Mouse (Mus musculus) hindbrain, embryonic 15.5 days (tissue): ENCODE measurements at regions not wholly inside any gene's neighbourhood (a gene's known extent, or its start where the extent isn't known, plus 50 kb on each side); places are given as distances from the start of the nearest gene placed in this dataset.
A peak's percentile ranks its signal among the peaks of the same experiment; 100 is the strongest.

ENCODE experiments used
- ATAC-seq: fragments of 200-750 bp; cut with Nextera tagmentation; 2 replicates; pipeline ENCODE4 v1.8.0; 2017; ENCODE audit warnings: low read depth, moderate number of reproducible peaks, moderate TSS enrichment; ENCODE audit not compliant: low FRiP score
- H3K27ac ChIP-seq: fragments of 300-500 bp; sonication (generic); replicated peaks from 2 replicates; pipeline ENCODE4 v1.5.1; 2015; ENCODE audit warnings: mild to moderate bottlenecking, inconsistent platforms
- H3K27me3 ChIP-seq: fragments of 300-500 bp; sonication (generic); 2 replicates; pipeline ENCODE4 v1.6.1; 2015; ENCODE audit warnings: control low read depth, inconsistent platforms
- H3K36me3 ChIP-seq: fragments of 300-500 bp; sonication (generic); 2 replicates; pipeline ENCODE4 v1.6.1; 2015; ENCODE audit warnings: control low read depth, inconsistent platforms
- H3K4me1 ChIP-seq: fragments of 300-500 bp; sonication (generic); replicated peaks from 2 replicates; pipeline ENCODE4 v1.6.1; 2015; ENCODE audit warnings: control low read depth, inconsistent platforms
- H3K4me2 ChIP-seq: fragments of 300-500 bp; sonication (generic); 2 replicates; pipeline ENCODE4 v1.6.1; 2015; ENCODE audit warnings: moderate library complexity, mild to moderate bottlenecking, inconsistent platforms
- H3K4me3 ChIP-seq: fragments of 300-500 bp; sonication (generic); 2 replicates; pipeline ENCODE4 v1.5.1; 2015; ENCODE audit warnings: mild to moderate bottlenecking, inconsistent platforms
- H3K9ac ChIP-seq: fragments of 300-500 bp; sonication (generic); 2 replicates; pipeline ENCODE4 v1.6.1; 2015; ENCODE audit warnings: inconsistent platforms
- H3K9me3 ChIP-seq: fragments of 300-500 bp; sonication (generic); 2 replicates; pipeline ENCODE4 v1.6.1; 2016; ENCODE audit warnings: control low read depth, inconsistent platforms
- WGBS: fragments of 180-500 bp; shearing (Covaris S2); methylation state at CpG from one replicate; pipeline ENCODE4 v1.1.7; 2015; 5-methylcytosine and 5-hydroxymethylcytosine counted together

DNA sequence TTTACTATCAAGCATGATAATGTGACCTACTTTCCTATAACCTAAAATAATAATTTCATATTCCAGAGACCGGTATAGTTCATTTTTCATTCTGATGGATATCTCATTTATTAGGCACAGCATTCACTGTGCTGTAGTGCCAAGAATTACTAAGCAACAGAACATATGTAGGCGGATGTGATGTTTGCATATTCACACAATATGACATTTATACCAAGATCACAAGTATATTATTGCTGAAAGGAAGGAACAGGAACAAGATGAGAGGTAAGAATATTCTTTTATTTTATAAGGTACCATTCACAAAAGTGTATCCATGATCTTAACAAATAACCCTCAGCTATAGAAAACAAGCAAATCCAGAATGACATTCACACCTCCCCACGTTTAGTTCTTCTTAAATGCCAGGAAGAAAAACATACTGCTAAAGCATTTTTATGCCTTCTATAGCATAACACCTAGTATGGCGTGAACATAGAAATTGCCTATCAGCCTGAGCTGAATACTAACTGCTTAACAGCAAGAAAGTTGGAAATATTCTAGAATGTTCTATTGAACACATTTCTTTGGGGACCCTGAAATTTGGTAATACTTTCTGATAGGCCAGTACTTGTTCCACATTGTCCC is 1062.8 kb upstream of the Acvr2a start:
- ATAC-seq, result no peak
- Histone ChIP-seq H3K4me2 (no peak overlapping the region), H3K27me3 (no peaks in the 10 kb centered on the region), H3K36me3 (no peaks in the 10 kb centered on the region), H3K9ac (no peak overlapping the region), H3K9me3 (no peaks in the 10 kb centered on the region), H3K4me3 (no peak overlapping the region), H3K4me1 (no peaks in the 10 kb centered on the region), H3K27ac (no peak overlapping the region)
- 82% methylated on average over 4 of the region's 4 CpGs for WGBS

DNA sequence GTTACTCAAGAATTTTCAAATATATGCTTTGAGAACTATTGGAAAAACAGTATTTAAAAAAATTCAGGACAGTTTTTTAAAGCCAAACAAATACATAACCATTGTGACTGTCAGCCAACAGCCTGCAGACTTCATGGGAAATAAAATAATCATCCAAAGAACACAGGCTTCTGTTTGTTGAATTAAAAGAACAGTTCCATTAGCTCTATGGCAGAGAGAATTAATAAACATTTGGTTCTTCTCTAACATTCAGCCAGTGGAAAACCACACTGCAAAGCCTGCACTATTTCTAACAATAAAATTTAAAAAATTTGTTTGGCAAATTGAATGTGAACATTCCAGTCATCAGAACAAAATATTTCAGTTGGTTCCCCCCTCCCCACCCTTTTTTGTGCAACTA is 1058.2 kb upstream of the Acvr2a start:
- no peak for ATAC-seq
- H3K36me3 ChIP-seq, result no peaks in the 10 kb centered on the region
- H3K27me3 ChIP-seq, result no peaks in the 10 kb centered on the region

DNA sequence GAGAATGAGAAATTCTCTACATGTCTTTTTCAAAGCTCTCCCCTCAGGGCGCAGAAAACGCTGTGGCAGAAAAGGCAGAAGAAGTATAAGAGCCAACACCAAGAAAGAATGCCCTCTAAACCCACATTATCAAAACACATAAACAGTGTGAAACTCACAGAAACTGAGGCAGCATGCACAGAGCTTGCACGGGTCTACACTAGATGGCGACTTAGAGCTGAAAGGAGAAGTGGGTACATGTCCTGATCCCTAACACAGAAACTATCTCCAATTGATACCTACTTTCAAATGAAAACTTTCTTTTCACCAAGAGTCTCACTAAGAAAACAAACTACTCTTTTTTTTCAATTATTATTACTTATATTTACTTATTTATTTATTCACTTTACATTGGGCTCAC is 1057.7 kb upstream of the Acvr2a start:
- Histone ChIP-seq H3K27me3 (no peaks in the 10 kb centered on the region), H3K4me3 (no peak overlapping the region), H3K4me1 (no peaks in the 10 kb centered on the region), H3K27ac (no peak overlapping the region), H3K4me2 (no peak overlapping the region), H3K9me3 (no peaks in the 10 kb centered on the region), H3K36me3 (no peaks in the 10 kb centered on the region), H3K9ac (no peak overlapping the region)
- WGBS, result 60% methylated on average over 4 of the region's 4 CpGs
- ATAC-seq, result no peak

More for the DNA sequence above, 1058.2 kb upstream of the Acvr2a start:
- no peak overlapping the region for H3K4me2 ChIP-seq
- H3K9ac ChIP-seq, result no peak overlapping the region
- H3K9me3 ChIP-seq, result no peaks in the 10 kb centered on the region
- no peak overlapping the region for H3K27ac ChIP-seq
- H3K4me3 ChIP-seq, result no peak overlapping the region
- H3K4me1 ChIP-seq, result no peaks in the 10 kb centered on the region

DNA sequence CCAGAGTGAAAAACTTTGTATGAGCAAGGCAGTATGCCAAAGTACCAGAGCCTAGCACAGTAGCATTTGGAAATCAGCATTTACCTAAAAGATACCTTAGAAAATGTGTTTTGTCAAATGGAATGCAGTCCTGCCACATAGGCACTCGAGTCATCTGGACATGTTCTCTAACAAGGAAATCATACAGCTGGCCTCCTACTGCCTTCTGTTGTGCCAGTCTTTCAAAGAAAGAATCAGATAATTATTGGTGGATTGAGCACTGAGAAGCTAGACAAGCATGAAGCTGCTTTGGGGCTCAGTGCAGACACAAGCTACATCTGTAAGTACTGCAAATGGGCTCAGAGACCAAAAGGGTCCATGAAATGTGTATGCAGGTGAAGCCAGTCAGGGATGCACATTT is 1038.1 kb upstream of the Acvr2a start:
- no peak overlapping the region for H3K27ac ChIP-seq
- no peak for ATAC-seq

DNA sequence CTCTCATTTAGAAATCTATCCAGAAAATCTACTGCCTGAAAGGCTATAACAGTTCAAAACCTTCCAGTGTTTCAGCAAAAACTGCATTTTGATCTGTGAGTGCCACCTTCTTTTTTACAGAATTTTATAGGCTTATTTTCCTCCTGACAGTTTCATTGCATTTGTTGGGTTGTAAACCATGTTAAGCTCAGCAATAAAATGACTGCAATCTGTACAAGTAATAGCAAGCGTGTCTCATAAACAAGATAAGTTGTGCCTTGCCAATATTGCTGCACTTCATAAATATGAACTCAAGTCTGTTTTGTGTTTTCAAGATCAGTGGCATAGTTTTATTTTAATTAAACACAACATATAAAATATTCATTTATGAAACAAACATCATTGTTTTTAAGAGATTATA is 1036.9 kb upstream of the Acvr2a start:
- H3K27ac ChIP-seq, result no peak overlapping the region
- no peak for ATAC-seq
- H3K27me3 ChIP-seq, result no peaks in the 10 kb centered on the region
- no peaks in the 10 kb centered on the region for H3K36me3 ChIP-seq
- WGBS, result 80% methylated on average over 1 of the region's 1 CpGs
- H3K9ac ChIP-seq, result no peak overlapping the region
- no peak overlapping the region for H3K4me2 ChIP-seq
- H3K4me1 ChIP-seq, result no peaks in the 10 kb centered on the region
- H3K9me3 ChIP-seq, result no peaks in the 10 kb centered on the region
- H3K4me3 ChIP-seq, result no peak overlapping the region

More for the DNA sequence above, 1038.1 kb upstream of the Acvr2a start:
- H3K4me1 ChIP-seq, result no peaks in the 10 kb centered on the region
- WGBS, result 60% methylated on average over 1 of the region's 1 CpGs
- H3K9me3 ChIP-seq, result no peaks in the 10 kb centered on the region
- no peak overlapping the region for H3K4me3 ChIP-seq
- no peaks in the 10 kb centered on the region for H3K36me3 ChIP-seq
- no peaks in the 10 kb centered on the region for H3K27me3 ChIP-seq
- no peak overlapping the region for H3K9ac ChIP-seq
- H3K4me2 ChIP-seq, result no peak overlapping the region

DNA sequence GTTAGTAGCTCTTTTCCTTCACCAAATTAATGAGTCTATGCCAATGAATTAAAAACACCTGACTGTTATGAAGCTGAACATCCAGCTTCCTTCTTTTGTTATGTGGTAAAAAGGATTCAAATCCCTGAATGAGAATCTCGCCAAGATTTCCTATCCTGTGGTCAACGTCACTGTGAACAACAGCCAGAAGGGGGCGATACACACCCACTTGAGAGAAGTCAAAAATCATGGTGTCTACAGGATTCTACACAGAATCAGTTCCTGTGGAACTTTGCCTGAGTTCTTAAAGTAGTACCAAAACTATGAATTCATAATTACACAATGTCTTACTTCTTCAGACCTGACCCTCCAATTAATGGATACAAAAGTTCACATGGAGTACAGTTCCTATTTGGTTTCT is 1028.1 kb upstream of the Acvr2a start:
- H3K9ac ChIP-seq, result no peak overlapping the region
- WGBS, result 11% methylated on average over 3 of the region's 3 CpGs
- no peak overlapping the region for H3K4me2 ChIP-seq
- no peaks in the 10 kb centered on the region for H3K36me3 ChIP-seq
- ATAC-seq, result no peak
- H3K9me3 ChIP-seq, result no peaks in the 10 kb centered on the region
- no peak overlapping the region for H3K27ac ChIP-seq
- H3K4me3 ChIP-seq, result no peak overlapping the region
- H3K27me3 ChIP-seq, result no peaks in the 10 kb centered on the region
- no peaks in the 10 kb centered on the region for H3K4me1 ChIP-seq

DNA sequence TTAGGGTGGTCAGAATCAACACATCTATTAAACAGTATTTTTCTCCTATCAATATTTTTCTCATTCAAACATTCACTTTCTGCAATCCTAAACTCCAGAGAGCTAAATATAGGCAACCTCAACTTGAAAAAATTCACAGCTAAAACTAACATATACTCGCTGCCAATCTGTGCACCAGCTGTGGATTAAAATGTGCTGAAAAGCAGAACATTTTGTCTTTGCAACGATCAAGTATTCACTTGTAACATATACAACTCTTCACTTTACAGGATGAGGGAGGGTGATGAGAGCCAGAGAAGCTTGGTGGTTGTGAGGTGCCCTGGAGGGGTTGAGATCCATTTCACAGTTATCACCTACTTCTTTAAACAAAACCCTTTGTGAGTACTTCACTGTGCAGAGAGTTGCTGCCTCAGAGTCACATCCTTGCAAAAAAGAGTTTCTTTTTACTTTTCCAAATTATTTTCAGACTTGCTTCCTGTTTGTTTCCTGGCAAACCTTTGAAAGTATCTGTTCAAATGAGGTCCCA is 991.1 kb upstream of the Acvr2a start:
- H3K27ac ChIP-seq, result no peak overlapping the region
- H3K4me1 ChIP-seq, result no peaks in the 10 kb centered on the region
- no peak for ATAC-seq
- H3K4me2 ChIP-seq, result no peak overlapping the region
- no peak overlapping the region for H3K9ac ChIP-seq
- no peak overlapping the region for H3K4me3 ChIP-seq
- no peaks in the 10 kb centered on the region for H3K36me3 ChIP-seq
- H3K27me3 ChIP-seq, result no peaks in the 10 kb centered on the region
- WGBS, result 79% methylated on average over 2 of the region's 2 CpGs
- H3K9me3 ChIP-seq, result no peaks in the 10 kb centered on the region

DNA sequence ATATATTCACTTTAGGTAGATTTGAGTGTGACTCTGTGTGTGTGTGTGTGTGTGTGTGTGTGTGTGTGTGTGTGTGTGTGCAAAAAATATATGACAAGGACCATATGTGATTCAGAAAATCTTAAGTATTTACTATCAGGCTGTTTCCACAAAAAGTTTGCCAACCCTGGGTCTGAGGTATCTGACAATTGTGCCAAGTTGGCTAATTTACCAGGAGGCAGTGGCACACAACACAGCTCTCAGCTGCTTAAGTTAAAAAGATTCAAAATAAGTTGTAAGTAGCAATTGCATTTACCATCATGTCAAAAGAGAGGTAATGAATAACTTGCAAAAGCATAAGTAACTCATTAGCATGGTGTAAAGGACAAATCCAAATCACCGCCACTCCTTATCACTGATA is 981.4 kb upstream of the Acvr2a start:
- Histone ChIP-seq H3K27ac (no peak overlapping the region), H3K9me3 (no peaks in the 10 kb centered on the region), H3K4me1 (no peaks in the 10 kb centered on the region), H3K9ac (no peak overlapping the region), H3K4me2 (no peak overlapping the region), H3K36me3 (no peaks in the 10 kb centered on the region), H3K27me3 (no peaks in the 10 kb centered on the region), H3K4me3 (no peak overlapping the region)
- 90% methylated on average over 1 of the region's 1 CpGs for WGBS
- ATAC-seq, result no peak

DNA sequence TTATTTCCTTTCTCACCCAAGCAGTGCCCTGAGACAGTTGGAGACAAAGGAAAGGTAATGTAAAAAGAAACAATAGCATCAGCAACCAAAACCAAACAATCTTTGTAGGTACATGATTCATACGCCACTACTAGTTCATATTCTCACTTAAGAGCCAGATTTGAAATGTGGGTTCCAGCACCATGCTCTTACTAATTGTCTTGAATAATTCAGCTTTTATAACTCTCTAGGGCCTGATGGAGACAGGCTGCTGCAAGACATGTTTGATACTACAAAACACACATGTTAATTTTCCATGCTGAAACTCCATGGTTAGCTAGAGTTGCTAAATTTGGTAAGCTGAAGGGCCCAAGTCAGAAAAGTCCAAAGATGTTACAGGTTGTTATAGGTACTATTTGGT is 980.4 kb upstream of the Acvr2a start:
- Histone ChIP-seq H3K27me3 (no peaks in the 10 kb centered on the region), H3K9ac (no peak overlapping the region), H3K4me3 (no peak overlapping the region), H3K9me3 (no peaks in the 10 kb centered on the region), H3K4me1 (no peaks in the 10 kb centered on the region), H3K27ac (0 out of 2 replicates have a peak overlapping the region, but pooled peaks have one; percentile 30), H3K36me3 (no peaks in the 10 kb centered on the region), H3K4me2 (no peak overlapping the region)
- ATAC-seq, result no peak
- 56% methylated on average over 1 of the region's 1 CpGs for WGBS

DNA sequence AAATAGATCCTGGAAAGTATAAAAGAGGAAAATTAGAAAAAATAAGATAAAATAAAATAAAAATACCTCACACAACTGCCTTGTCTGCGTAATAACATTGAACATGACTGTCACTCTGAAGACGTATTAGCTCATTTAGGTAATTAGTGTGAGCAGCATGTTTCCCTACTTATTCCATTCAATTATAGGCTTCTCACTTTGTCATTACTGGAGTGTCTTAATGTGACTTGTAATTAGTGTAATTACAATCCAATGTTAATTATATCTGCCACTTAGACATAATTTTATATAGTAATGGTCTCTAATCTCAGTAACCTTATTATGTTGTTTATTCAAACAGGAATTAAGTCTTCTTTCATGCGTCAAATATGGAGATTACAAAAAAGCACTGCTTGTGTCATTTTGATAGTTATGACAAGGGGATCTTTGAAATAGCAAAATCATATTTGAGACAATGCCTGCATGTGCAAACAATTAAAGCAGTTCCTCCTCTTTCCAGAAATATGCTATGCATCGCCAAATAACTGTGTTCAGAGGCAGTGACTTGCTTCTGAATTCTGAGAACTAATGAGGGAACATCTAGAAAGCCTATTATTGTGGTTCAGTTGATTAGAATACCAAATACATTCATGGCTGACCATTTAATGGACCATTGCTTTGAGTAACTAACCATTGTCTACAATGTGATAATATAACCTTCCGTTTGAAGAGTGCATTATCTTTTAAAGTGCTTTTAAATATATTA is 979.7 kb upstream of the Acvr2a start:
- H3K9me3 ChIP-seq, result no peaks in the 10 kb centered on the region
- ATAC-seq, result peak; percentile 87
- 58% methylated on average over 5 of the region's 5 CpGs for WGBS
- H3K9ac ChIP-seq, result no peak overlapping the region
- no peak overlapping the region for H3K27ac ChIP-seq
- H3K27me3 ChIP-seq, result no peaks in the 10 kb centered on the region
- H3K4me2 ChIP-seq, result no peak overlapping the region
- H3K36me3 ChIP-seq, result no peaks in the 10 kb centered on the region
- no peak overlapping the region for H3K4me3 ChIP-seq
- no peaks in the 10 kb centered on the region for H3K4me1 ChIP-seq

DNA sequence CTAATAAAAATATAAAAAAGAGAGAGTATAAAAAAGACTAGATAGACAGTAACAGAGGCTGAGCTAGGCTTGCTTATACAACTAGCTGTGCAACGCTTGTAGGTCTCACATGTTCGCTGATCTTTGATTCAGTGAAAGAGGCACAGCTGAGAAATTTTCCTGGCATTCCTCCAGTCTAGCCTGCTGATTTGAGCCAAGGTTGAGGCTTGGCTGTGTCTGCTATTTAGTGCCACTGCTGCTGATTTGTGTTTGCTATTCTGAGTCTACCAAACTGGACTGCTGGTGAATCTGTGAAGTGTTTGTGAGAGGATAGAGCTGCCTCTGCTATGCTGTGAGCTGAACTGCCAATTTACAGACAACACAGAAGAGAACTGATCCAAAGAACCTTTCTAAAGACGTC is 956.7 kb upstream of the Acvr2a start:
- Histone ChIP-seq H3K9ac (no peak overlapping the region), H3K4me2 (no peak overlapping the region), H3K36me3 (no peaks in the 10 kb centered on the region), H3K9me3 (no peaks in the 10 kb centered on the region), H3K27ac (no peak overlapping the region), H3K4me3 (no peak overlapping the region), H3K4me1 (no peaks in the 10 kb centered on the region), H3K27me3 (no peaks in the 10 kb centered on the region)
- WGBS, result 74% methylated on average over 3 of the region's 3 CpGs
- peak; percentile 56; the same call in 1 of the 2 replicates for ATAC-seq

DNA sequence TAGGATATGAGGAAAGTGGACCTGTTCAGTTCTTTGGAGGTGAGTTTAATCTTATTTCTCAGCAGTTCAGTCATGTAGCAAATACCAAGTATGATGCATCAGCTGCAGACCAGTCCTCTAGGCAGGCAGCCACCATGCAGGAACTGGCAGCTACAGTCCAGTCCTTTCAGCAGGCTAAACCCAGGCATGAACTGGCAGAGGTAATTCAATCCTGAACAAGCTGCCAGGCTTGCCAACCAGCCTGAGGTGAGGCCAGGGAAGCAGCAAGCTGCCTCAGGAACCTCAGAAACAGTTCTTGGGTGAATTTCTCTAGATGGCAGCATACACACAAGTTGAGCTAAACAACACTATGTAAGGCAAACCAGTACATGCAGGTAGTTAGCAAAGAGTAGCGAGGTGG is 951.5 kb upstream of the Acvr2a start:
- WGBS, result 89% methylated on average over 1 of the region's 1 CpGs
- Histone ChIP-seq H3K27me3 (no peaks in the 10 kb centered on the region), H3K27ac (no peak overlapping the region), H3K9ac (no peak overlapping the region), H3K4me3 (no peak overlapping the region), H3K4me1 (no peaks in the 10 kb centered on the region), H3K4me2 (no peak overlapping the region), H3K9me3 (no peaks in the 10 kb centered on the region), H3K36me3 (no peaks in the 10 kb centered on the region)
- ATAC-seq, result no peak
